Mouse (Mus musculus): Measurements from ENCODE around the gene Slc25a45. TPM values are rescaled to one million over a fixed set of nuclear protein-coding genes. Genes with fewer than 3 reads are reported as not detected.

Slc25a45 gene
- polyA plus RNA-seq, 1 experiment from 2014 or later: 2.4 TPM

GRCm38 (mm10) chr19:5913007-5913719, 35.6 kb downstream of the Slc25a45 start, which contains the start of gene Dpf2:
Dpf2 (minus strand) TSS chr19:5913010.
- no peak; the same call in 1 of the 2 replicates for ATAC-seq (ENCODE audit: insufficient read depth)
- no peak for DNase-seq
- no peaks in the 10 kb centered on the region for H3K27me3 ChIP-seq (ENCODE audit: insufficient read depth, low read length)
- peaks cover 11% of the 10 kb centered on the region; the same call in 1 of the 2 replicates for H3K4me1 ChIP-seq (ENCODE audit: insufficient read depth)
- H3K36me3 ChIP-seq (ENCODE audit: insufficient read depth): peaks cover 24% of the 10 kb centered on the region
- TF ChIP-seq CTCF (IDR thresholded peaks at IDR 0.05; ENCODE audit: low read depth): no peak
- peak within 1 kb of the TSS; percentile 85 for H3K4me2 ChIP-seq
- H3K4me3 ChIP-seq (ENCODE audit: low read depth, low read length): peak within 1 kb of the TSS; percentile 91
- peak within 1 kb of the TSS; percentile 96 for H3K9ac ChIP-seq
- peak within 1 kb of the TSS; percentile 91 for H3K27ac ChIP-seq (ENCODE audit: low read depth)
- no peaks in the 10 kb centered on the region for H3K9me3 ChIP-seq (ENCODE audit: low read depth, low read length)
- 18% methylated on average over 13 of the region's 13 CpGs for WGBS

- ATAC-seq (ENCODE audit: insufficient read depth) (no peak), DNase-seq (peak; percentile 64)
- no peaks in the 10 kb centered on the region for H3K9me3 ChIP-seq (ENCODE audit: low read depth, low read length)
- H3K4me3 ChIP-seq (ENCODE audit: low read depth, low read length): peak overlapping the region; percentile 9
- H3K27me3 ChIP-seq (ENCODE audit: insufficient read depth, low read length): no peaks in the 10 kb centered on the region
- H3K27ac ChIP-seq (ENCODE audit: low read depth): peak overlapping the region; percentile 12; the same call in 1 of the 2 replicates
- peak overlapping the region; percentile 24 for H3K9ac ChIP-seq
- 13% methylated on average over 9 of the region's 9 CpGs for WGBS
- peak overlapping the region; percentile 96 for H3K4me2 ChIP-seq
- no peak for TF ChIP-seq CTCF (IDR thresholded peaks at IDR 0.05; ENCODE audit: low read depth)
- peaks cover 10% of the 10 kb centered on the region; the same call in 1 of the 2 replicates for H3K4me1 ChIP-seq (ENCODE audit: insufficient read depth)
- peaks cover 20% of the 10 kb centered on the region for H3K36me3 ChIP-seq (ENCODE audit: insufficient read depth)
Observed at GRCm38 (mm10) chr19:5921715-5922114, 44.1 kb downstream of the Slc25a45 start.

- H3K9me3 ChIP-seq (ENCODE audit: low read depth, low read length): no peaks in the 10 kb centered on the region
- H3K4me2 ChIP-seq: peak overlapping the region; percentile 96
- 53% methylated on average over 15 of the region's 15 CpGs for WGBS
- no peaks in the 10 kb centered on the region for H3K27me3 ChIP-seq (ENCODE audit: insufficient read depth, low read length)
- ATAC-seq (ENCODE audit: insufficient read depth): no peak
- TF ChIP-seq CTCF (IDR thresholded peaks at IDR 0.05; ENCODE audit: low read depth): no peak
- DNase-seq: no peak
- peak overlapping the region; percentile 26 for H3K9ac ChIP-seq
- H3K4me1 ChIP-seq (ENCODE audit: insufficient read depth): peaks cover 11% of the 10 kb centered on the region
- no peak overlapping the region; the same call in 1 of the 2 replicates for H3K27ac ChIP-seq (ENCODE audit: low read depth)
- peak overlapping the region; percentile 9 for H3K4me3 ChIP-seq (ENCODE audit: low read depth, low read length)
- H3K36me3 ChIP-seq (ENCODE audit: insufficient read depth): peaks cover 14% of the 10 kb centered on the region
Observed at GRCm38 (mm10) chr19:5922119-5922942, 44.7 kb downstream of the Slc25a45 start.

GRCm38 (mm10) chr19:5922963-5923362, 45.4 kb downstream of the Slc25a45 start:
- Histone ChIP-seq H3K36me3 (ENCODE audit: insufficient read depth) (peaks cover 8% of the 10 kb centered on the region), H3K4me2 (peak overlapping the region; percentile 96), H3K27me3 (ENCODE audit: insufficient read depth, low read length) (no peaks in the 10 kb centered on the region), H3K9me3 (ENCODE audit: low read depth, low read length) (no peaks in the 10 kb centered on the region), H3K4me3 (ENCODE audit: low read depth, low read length) (peak overlapping the region; percentile 9; the same call in 1 of the 2 replicates), H3K4me1 (ENCODE audit: insufficient read depth) (peaks cover 14% of the 10 kb centered on the region), H3K9ac (peak overlapping the region; percentile 26), H3K27ac (ENCODE audit: low read depth) (no peak overlapping the region)
- ATAC-seq (ENCODE audit: insufficient read depth) (no peak), DNase-seq (no peak)
- WGBS: 89% methylated on average over 3 of the region's 3 CpGs
- TF ChIP-seq CTCF (IDR thresholded peaks at IDR 0.05; ENCODE audit: low read depth): no peak

- TF ChIP-seq CTCF (IDR thresholded peaks at IDR 0.05; ENCODE audit: low read depth): peak; percentile 87
- peak; percentile 82 for ATAC-seq (ENCODE audit: insufficient read depth)
- H3K4me3 ChIP-seq (ENCODE audit: low read depth, low read length): peak overlapping the region; percentile 64
- under 1% methylated on average over 38 of the region's 38 CpGs for WGBS
- H3K9me3 ChIP-seq (ENCODE audit: low read depth, low read length): no peaks in the 10 kb centered on the region
- H3K27ac ChIP-seq (ENCODE audit: low read depth): peak overlapping the region; percentile 93
- H3K36me3 ChIP-seq (ENCODE audit: insufficient read depth): no peaks in the 10 kb centered on the region
- H3K27me3 ChIP-seq (ENCODE audit: insufficient read depth, low read length): no peaks in the 10 kb centered on the region
- peaks cover 25% of the 10 kb centered on the region for H3K4me1 ChIP-seq (ENCODE audit: insufficient read depth)
- H3K4me2 ChIP-seq: peak overlapping the region; percentile 96
- H3K9ac ChIP-seq: peak overlapping the region; percentile 62
- peak; percentile 99 for DNase-seq
Observed at GRCm38 (mm10) chr19:5923990-5924712, 46.5 kb downstream of the Slc25a45 start.

GRCm38 (mm10) chr19:5924713-5925093, 47.1 kb downstream of the Slc25a45 start, which contains the start of gene Cdc42ep2:
Cdc42ep2 (minus strand) TSS chr19:5924816.
- H3K4me2 ChIP-seq: peak within 1 kb of the TSS; percentile 96
- H3K27me3 ChIP-seq (ENCODE audit: insufficient read depth, low read length): no peaks in the 10 kb centered on the region
- DNase-seq: peak; percentile 98
- peaks cover 31% of the 10 kb centered on the region for H3K4me1 ChIP-seq (ENCODE audit: insufficient read depth)
- peak; percentile 93 for ATAC-seq (ENCODE audit: insufficient read depth)
- H3K36me3 ChIP-seq (ENCODE audit: insufficient read depth): no peaks in the 10 kb centered on the region
- peak within 1 kb of the TSS; percentile 93 for H3K27ac ChIP-seq (ENCODE audit: low read depth)
- H3K4me3 ChIP-seq (ENCODE audit: low read depth, low read length): peak within 1 kb of the TSS; percentile 64
- TF ChIP-seq CTCF (IDR thresholded peaks at IDR 0.05; ENCODE audit: low read depth): no peak
- WGBS: under 1% methylated on average over 18 of the region's 18 CpGs
- H3K9ac ChIP-seq: peak within 1 kb of the TSS; percentile 62
- no peaks in the 10 kb centered on the region for H3K9me3 ChIP-seq (ENCODE audit: low read depth, low read length)

All from lung, embryonic 14.5 days (tissue).